In the genomic region with DNA sequence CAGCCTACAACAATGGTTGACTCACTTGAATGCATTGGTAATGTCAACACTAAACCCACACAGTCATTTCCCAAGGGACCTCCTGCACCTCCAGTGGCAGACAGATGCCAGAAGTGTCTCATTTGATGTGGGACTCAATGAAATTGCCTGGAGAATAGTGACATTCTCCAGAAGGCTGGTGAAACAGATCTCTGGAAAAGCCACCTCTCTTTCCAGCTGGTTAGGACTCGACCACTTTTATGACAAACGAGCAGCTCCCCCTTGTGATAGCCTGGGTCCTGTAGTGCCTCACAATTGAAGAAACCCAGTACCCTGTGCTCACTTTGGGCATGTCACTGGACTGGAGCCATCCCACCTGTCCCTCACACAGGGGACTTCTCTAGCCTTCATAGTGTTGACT, we compare ENCODE assay signal across 11 mouse cellular contexts.
A peak's percentile ranks its signal among the peaks of the same experiment; 100 is the strongest.
DNase-seq lines count a peak whose midpoint lies in the region; ATAC-seq and TF ChIP-seq lines count a peak whose summit lies in the region.
"Had no signal": no experiment of that assay in that cellular context is flagged by ENCODE, and none has a peak within 500 bp of the region (broad histone marks: within the 10 kb centered on the region; RNA-seq: fewer than 3 reads in every experiment).

No protein-coding gene starts in this region.

- 37% methylated on average over 2 of the region's 2 CpGs for WGBS in cerebellum, adult 2 months
- WGBS in kidney, embryonic 15.5 days = 4% methylated on average over 2 of the region's 2 CpGs

- no peaks in the 10 kb centered on the region for H3K9me3 ChIP-seq in kidney, embryonic 15.5 days (replicated peaks)
- H3K9me3 ChIP-seq: forebrain, embryonic 15.5 days had no signal

- H3K4me1 ChIP-seq in cerebellum, adult 2 months (ENCODE audit: control insufficient read depth, insufficient read depth, low read length) = no peaks in the 10 kb centered on the region; the same call in 1 of the 2 replicates
- H3K4me1 ChIP-seq in kidney, embryonic 15.5 days = peaks cover 9% of the 10 kb centered on the region

- no peaks in the 10 kb centered on the region for H3K27me3 ChIP-seq in cerebellum, adult 2 months (ENCODE audit: control insufficient read depth, insufficient read depth, low read length)
- H3K27me3 ChIP-seq in kidney, embryonic 15.5 days = peaks cover 35% of the 10 kb centered on the region
- H3K27me3 ChIP-seq: forebrain, embryonic 15.5 days had no signal

- no peak overlapping the region for H3K4me2 ChIP-seq in kidney, embryonic 15.5 days
- H3K4me2 ChIP-seq: forebrain, embryonic 15.5 days had no signal

- peak; percentile 52; the same call in 1 of the 2 replicates for TF ChIP-seq CTCF in cerebellum, adult 2 months (IDR thresholded peaks at IDR 0.05; ENCODE audit: borderline replicate concordance, insufficient read depth, low read depth, low read length)

- no peak overlapping the region for H3K27ac ChIP-seq in cerebellum, adult 2 months (ENCODE audit: insufficient read depth, low read length)
- H3K27ac ChIP-seq in kidney, embryonic 15.5 days = no peak overlapping the region
- H3K27ac ChIP-seq: forebrain, embryonic 15.5 days had no signal

- ATAC-seq in kidney, embryonic 15.5 days (replicated peaks; ENCODE audit: low FRiP score) = 0 out of 2 replicates have a peak, but pooled peaks have one; percentile 19
- ATAC-seq: forebrain, embryonic 15.5 days had no signal

- no peaks in the 10 kb centered on the region for H3K36me3 ChIP-seq in kidney, embryonic 15.5 days
- H3K36me3 ChIP-seq: forebrain, embryonic 15.5 days; G1E had no signal

- DNase-seq in cerebellum, adult 2 months = peak in 1 of 2 experiments; percentile 17
- DNase-seq in cerebellum, adult 11 months = no peak
- DNase-seq in kidney, adult 8-10 months = no peak
- peak; percentile 59 for DNase-seq in adipocyte (ENCODE audit: low spot score)
- peak; percentile 44 for DNase-seq in kidney, postnatal 10 days
- DNase-seq in thymus, postnatal 36 days = no peak
- DNase-seq in ovary, adult 18-20 months (ENCODE audit: low spot score) = no peak
- DNase-seq: left cerebral cortex, postnatal 4 days had no signal

- H3K4me3 ChIP-seq in cerebellum, adult 2 months (replicated peaks; ENCODE audit: insufficient read depth, low read depth, low read length) = no peak overlapping the region
- H3K4me3 ChIP-seq in kidney, embryonic 15.5 days (replicated peaks) = no peak overlapping the region
- H3K4me3 ChIP-seq: forebrain, embryonic 15.5 days had no signal

- TF ChIP-seq POLR2A in cerebellum, adult 2 months (IDR thresholded peaks at IDR 0.05; ENCODE audit: borderline replicate concordance, insufficient read depth, low read length) = no peak

- H3K9ac ChIP-seq in kidney, embryonic 15.5 days = no peak overlapping the region
- H3K9ac ChIP-seq: forebrain, embryonic 15.5 days had no signal

Comparison
In these comparisons a context has a peak if more than half of its experiments do, and no peak if none do; other contexts are left out.
1. DNase-seq: peak in adipocyte (single experiment) and kidney, postnatal 10 days (single experiment); none in cerebellum, adult 11 months (single experiment), kidney, adult 8-10 months (0 of 2), thymus, postnatal 36 days (0 of 2) and ovary, adult 18-20 months (single experiment).